Mouse (Mus musculus): ENCODE measurements around the gene Pde4b.

GRCm38 (mm10) chr4:102406848-102407247 is 319.5 kb downstream of the Pde4b start:
- TF ChIP-seq CTCF (IDR thresholded peaks at IDR 0.05; ENCODE audit: control insufficient read depth, insufficient read depth, insufficient read length): no peak
- no peak for TF ChIP-seq MAX (IDR thresholded peaks at IDR 0.05)
- TF ChIP-seq FOSL1 (IDR thresholded peaks at IDR 0.05; ENCODE audit: insufficient read depth, low read length, poor library complexity, severe bottlenecking): no peak
- TF ChIP-seq CEBPB (IDR thresholded peaks at IDR 0.05; ENCODE audit: low read depth): no peak

All from C2C12 (cell line).